Mouse (Mus musculus) midbrain, postnatal 0 days (tissue): ENCODE measurements around the gene Tspear. TPM values are rescaled to one million over a fixed set of nuclear protein-coding genes. Genes with fewer than 3 reads are reported as not detected.
"Not testable (repeated sequence)": the region's sequence is repeated elsewhere in the genome, so short reads cannot be mapped to it uniquely, and the experiment has no call there.

Source experiments
- ATAC-seq: fragments of 200-750 bp; cut with Nextera tagmentation; 2 replicates; pipeline ENCODE4 v1.8.0; 2017; ENCODE audit warnings: moderate number of reproducible peaks, mild to moderate bottlenecking, moderate TSS enrichment, moderate library complexity; ENCODE audit not compliant: low FRiP score
- DNase-seq: peaks from one replicate; pipeline ENCODE4 v3.0.0-alpha.2; 2015; ENCODE audit warnings: low spot score
- H3K27ac ChIP-seq: fragments of 300-500 bp; sonication (generic); 2 replicates; pipeline ENCODE4 v1.5.1; 2014; ENCODE audit warnings: low read depth, mild to moderate bottlenecking, low read length, mixed read lengths
- H3K27me3 ChIP-seq: fragments of 300-500 bp; sonication (generic); 2 replicates; pipeline ENCODE4 v1.6.1; 2014; ENCODE audit warnings: low read length, control low read depth, mixed read lengths; ENCODE audit not compliant: insufficient read depth
- H3K36me3 ChIP-seq: fragments of 300-500 bp; sonication (generic); 2 replicates; pipeline ENCODE4 v1.6.1; 2014; ENCODE audit warnings: low read length, control low read depth, mixed read lengths; ENCODE audit not compliant: insufficient read depth
- H3K4me1 ChIP-seq: fragments of 300-500 bp; sonication (generic); 2 replicates; pipeline ENCODE4 v1.6.1; 2014; ENCODE audit warnings: mild to moderate bottlenecking, control low read depth, antibody characterized with exemption, low read length, mixed read lengths; ENCODE audit not compliant: insufficient read depth
- H3K4me2 ChIP-seq: fragments of 300-500 bp; sonication (generic); 2 replicates; pipeline ENCODE4 v1.6.1; 2014; ENCODE audit warnings: low read depth, mild to moderate bottlenecking, low read length, mixed read lengths; ENCODE audit not compliant: poor library complexity, severe bottlenecking
- H3K4me3 ChIP-seq: fragments of 300-500 bp; sonication (generic); 2 replicates; pipeline ENCODE4 v1.5.1; 2014; ENCODE audit warnings: low read depth, mild to moderate bottlenecking, low read length, moderate library complexity
- H3K9ac ChIP-seq: fragments of 300-500 bp; sonication (generic); replicated peaks from 2 replicates; pipeline ENCODE4 v1.6.1; 2014; ENCODE audit warnings: mild to moderate bottlenecking, low read length, moderate library complexity, mixed read lengths; ENCODE audit not compliant: poor library complexity, severe bottlenecking
- H3K9me3 ChIP-seq: fragments of 300-500 bp; sonication (generic); 2 replicates; pipeline ENCODE4 v1.6.1; 2016; ENCODE audit warnings: low read length, control low read depth
- CTCF ChIP-seq: IDR thresholded peaks from 2 replicates; pipeline ENCODE4 v1.5.1; 2016; ENCODE audit warnings: antibody characterized with exemption, mild to moderate bottlenecking
- WGBS: fragments of 180-500 bp; shearing (Covaris S2); extraction: QIAGEN DNeasy Blood & Tissue Kit; methylation state at CpG from one replicate; pipeline ENCODE4 v1.1.7; 2014; 5-methylcytosine and 5-hydroxymethylcytosine counted together
- polyA plus RNA-seq: library from polyadenylated mRNA; unstranded; fragments of >200 nt; fragmentation: Nextera tagmentation; extraction: Ambion mirVana; gene quantifications from 2 replicates; pipeline ENCODE4 v1.2.1, GENCODE M21; 2015
- total RNA-seq: library from RNA; depleted of rRNA; stranded (reverse); fragments of >200 nt; gene quantifications from 2 replicates; pipeline ENCODE4 v1.2.3, GENCODE M21; 2014

Tspear gene
- total and polyA plus RNA-seq, 2 experiments from 2014 or later = 0.63 to 1.5 TPM

DNA sequence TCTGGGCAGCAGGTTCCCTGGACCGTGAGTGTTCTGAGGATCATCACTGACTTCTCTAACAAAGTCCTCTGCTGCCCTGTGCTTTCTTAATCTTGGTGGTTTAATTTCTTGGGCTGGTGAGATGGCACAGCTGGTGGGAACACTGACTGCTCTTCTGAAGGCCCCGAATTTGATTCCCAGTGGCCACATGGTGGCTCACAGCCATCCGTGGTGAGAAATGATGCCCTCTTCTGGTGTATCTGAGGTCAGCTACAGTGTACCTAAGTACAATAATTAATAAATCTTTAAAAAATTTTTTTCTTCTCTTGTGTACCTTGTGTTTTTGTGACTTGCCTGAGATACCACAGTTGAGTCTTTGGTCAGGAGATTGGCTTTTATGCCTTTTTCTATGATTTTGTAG lies 65.9 kb downstream of the Tspear start:
- not testable (repeated sequence) for DNase-seq, H3K36me3 ChIP-seq, H3K9ac ChIP-seq, H3K4me1 ChIP-seq, H3K4me2 ChIP-seq, H3K27me3 ChIP-seq, H3K9me3 ChIP-seq, H3K4me3 ChIP-seq, H3K27ac ChIP-seq, ATAC-seq
- 0 out of 2 replicates have a peak, but pooled peaks have one; percentile 9 for TF ChIP-seq CTCF
- WGBS = 60% methylated on average over 3 of the region's 3 CpGs

GRCm38 (mm10) chr10:77753448-77753847 lies 67.1 kb downstream of the Tspear start:
- Histone ChIP-seq H3K27ac (no peak overlapping the region), H3K27me3 (no peaks in the 10 kb centered on the region), H3K36me3 (no peaks in the 10 kb centered on the region), H3K4me3 (no peak overlapping the region), H3K4me1 (no peaks in the 10 kb centered on the region), H3K4me2 (no peak overlapping the region), H3K9ac (no peak overlapping the region), H3K9me3 (no peaks in the 10 kb centered on the region)
- ATAC-seq = no peak
- peak; percentile 15; the same call in 1 of the 2 replicates for TF ChIP-seq CTCF
- no peak for DNase-seq

DNA sequence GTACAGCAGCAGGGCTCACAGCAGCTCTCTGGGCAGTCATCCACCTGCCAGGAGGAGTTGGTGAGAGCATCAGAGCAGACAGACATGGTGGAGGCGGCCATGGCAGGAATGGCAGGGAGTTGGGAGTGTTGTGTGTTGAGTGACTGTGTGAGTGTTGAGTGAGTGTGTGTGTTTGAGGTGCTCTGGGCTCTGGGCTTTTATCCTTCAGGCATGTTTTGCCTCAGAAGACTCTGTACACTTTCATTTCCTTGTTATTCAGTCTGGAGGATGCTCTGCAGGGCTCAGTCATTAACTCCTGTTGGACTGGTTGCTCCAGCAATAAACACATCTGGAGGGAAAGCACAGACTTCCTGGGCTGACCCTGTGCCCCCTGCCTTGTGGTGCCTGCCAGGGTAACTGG lies 73.2 kb downstream of the Tspear start, which contains the start of gene Gm3233:
TSS of gene Gm3233 (minus strand) at position 101 of the 400 bp plus-strand sequence.
- H3K9me3 ChIP-seq, H3K9ac ChIP-seq, ATAC-seq, H3K4me1 ChIP-seq, H3K4me2 ChIP-seq, H3K27ac ChIP-seq, H3K27me3 ChIP-seq, DNase-seq, H3K4me3 ChIP-seq, H3K36me3 ChIP-seq: not testable (repeated sequence)
- no CpG with 5 or more reads among the region's 1 CpGs for WGBS

DNA sequence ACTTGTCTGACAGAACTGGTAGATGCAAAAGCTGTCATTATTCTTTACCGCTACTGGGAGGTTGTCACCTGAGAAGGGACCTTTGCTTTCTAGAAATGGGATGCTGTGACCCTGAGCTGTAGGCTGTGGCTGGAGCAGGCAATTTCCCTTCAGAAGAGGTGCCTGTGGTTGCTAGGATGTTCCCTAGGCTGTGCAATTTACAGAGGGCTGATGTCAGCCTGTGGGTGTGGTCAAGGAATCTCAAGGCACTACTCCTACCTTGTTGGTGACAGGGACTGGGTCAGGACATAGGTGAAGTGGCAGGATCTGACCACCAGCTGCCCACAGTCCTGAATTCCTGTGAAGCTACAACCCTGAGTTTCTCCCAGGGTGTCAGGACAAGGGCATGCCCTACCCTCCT lies 83.4 kb downstream of the Tspear start:
- no peak for TF ChIP-seq CTCF
- H3K27ac ChIP-seq = no peak overlapping the region
- no peaks in the 10 kb centered on the region for H3K36me3 ChIP-seq
- no peaks in the 10 kb centered on the region for H3K4me1 ChIP-seq
- H3K4me3 ChIP-seq = no peak overlapping the region
- H3K9ac ChIP-seq = no peak overlapping the region
- DNase-seq (no peak), ATAC-seq (no peak)
- H3K27me3 ChIP-seq = no peaks in the 10 kb centered on the region
- WGBS = 90% methylated on average over 1 of the region's 1 CpGs
- H3K4me2 ChIP-seq = no peak overlapping the region
- 0 out of 2 replicates have a peak, but pooled peaks cover 4% of the 10 kb centered on the region for H3K9me3 ChIP-seq

GRCm38 (mm10) chr10:77771225-77771624 lies 84.9 kb downstream of the Tspear start, which contains the start of gene Gm3238:
Gene Gm3238, minus strand, starts transcription at chr10:77771325.
- not testable (repeated sequence) for H3K27ac ChIP-seq, H3K36me3 ChIP-seq, DNase-seq, H3K4me3 ChIP-seq, H3K4me2 ChIP-seq, ATAC-seq, H3K9me3 ChIP-seq, H3K27me3 ChIP-seq, H3K4me1 ChIP-seq, H3K9ac ChIP-seq
- no CpG with 5 or more reads among the region's 1 CpGs for WGBS

- 88% methylated on average over 1 of the region's 3 CpGs for WGBS
- not testable (repeated sequence) for DNase-seq, H3K27me3 ChIP-seq, ATAC-seq, H3K4me2 ChIP-seq, H3K4me1 ChIP-seq, H3K9ac ChIP-seq, H3K36me3 ChIP-seq, H3K9me3 ChIP-seq, H3K4me3 ChIP-seq, H3K27ac ChIP-seq
Measured at GRCm38 (mm10) chr10:77772142-77772541, 85.8 kb downstream of the Tspear start.

DNA sequence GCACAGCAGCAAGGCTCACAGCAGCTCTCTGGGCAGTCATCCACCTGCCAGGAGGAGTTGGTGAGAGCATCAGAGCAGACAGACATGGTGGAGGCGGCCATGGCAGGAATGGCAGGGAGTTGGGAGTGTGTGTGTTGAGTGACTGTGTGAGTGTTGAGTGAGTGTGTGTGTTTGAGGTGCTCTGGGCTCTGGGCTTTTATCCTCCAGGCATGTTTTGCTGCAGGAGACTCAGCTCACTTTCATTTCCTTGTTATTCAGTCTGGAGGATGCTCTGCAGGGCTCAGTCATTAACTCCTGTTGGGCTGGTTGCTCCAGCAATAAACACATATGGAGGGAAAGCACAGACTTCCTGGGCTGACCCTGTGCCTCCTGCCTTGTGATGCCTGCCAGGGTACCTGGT lies 90.5 kb downstream of the Tspear start, which contains the start of gene Gm7138:
TSS of gene Gm7138 (minus strand) at position 101 of the 400 bp plus-strand sequence.
- 70% methylated on average over 1 of the region's 1 CpGs for WGBS
- H3K9ac ChIP-seq, DNase-seq, H3K27ac ChIP-seq, H3K36me3 ChIP-seq, H3K9me3 ChIP-seq, H3K4me3 ChIP-seq, ATAC-seq, H3K27me3 ChIP-seq, H3K4me1 ChIP-seq, H3K4me2 ChIP-seq: not testable (repeated sequence)

DNA sequence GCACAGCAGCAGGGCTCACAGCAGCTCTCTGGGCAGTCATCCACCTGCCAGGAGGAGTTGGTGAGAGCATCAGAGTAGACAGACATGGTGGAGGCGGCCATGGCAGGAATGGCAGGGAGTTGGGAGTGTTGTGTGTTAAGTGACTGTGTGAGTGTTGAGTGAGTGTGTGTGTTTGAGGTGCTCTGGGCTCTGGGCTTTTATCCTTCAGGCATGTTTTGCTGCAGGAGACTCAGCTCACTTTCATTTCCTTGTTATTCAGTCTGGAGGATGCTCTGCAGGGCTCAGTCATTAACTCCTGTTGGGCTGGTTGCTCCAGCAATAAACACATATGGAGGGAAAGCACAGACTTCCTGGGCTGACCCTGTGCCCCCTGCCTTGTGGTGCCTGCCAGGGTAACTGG lies 96.1 kb downstream of the Tspear start, which contains the start of gene Gm3250:
TSS of gene Gm3250 (minus strand) at position 101 of the 400 bp plus-strand sequence.
- not testable (repeated sequence) for H3K27ac ChIP-seq, H3K9ac ChIP-seq, H3K36me3 ChIP-seq, H3K4me1 ChIP-seq, H3K4me2 ChIP-seq, H3K4me3 ChIP-seq, DNase-seq, H3K27me3 ChIP-seq, ATAC-seq, H3K9me3 ChIP-seq
- WGBS = no CpG with 5 or more reads among the region's 1 CpGs

- not testable (repeated sequence) for H3K27me3 ChIP-seq, DNase-seq, H3K4me1 ChIP-seq, H3K27ac ChIP-seq, H3K4me3 ChIP-seq, ATAC-seq, H3K9ac ChIP-seq, H3K4me2 ChIP-seq, H3K9me3 ChIP-seq, H3K36me3 ChIP-seq
- 93% methylated on average over 1 of the region's 3 CpGs for WGBS
Measured at GRCm38 (mm10) chr10:77783396-77783795, 97.0 kb downstream of the Tspear start.
